Mouse (Mus musculus): ENCODE results near the gene Trim65.

Trim65 gene

GRCm38 (mm10) chr11:116088741-116089394 is 42.1 kb downstream of the Trim65 start:
- no peak for DNase-seq (ENCODE audit: low read depth, low spot score)

DNA sequence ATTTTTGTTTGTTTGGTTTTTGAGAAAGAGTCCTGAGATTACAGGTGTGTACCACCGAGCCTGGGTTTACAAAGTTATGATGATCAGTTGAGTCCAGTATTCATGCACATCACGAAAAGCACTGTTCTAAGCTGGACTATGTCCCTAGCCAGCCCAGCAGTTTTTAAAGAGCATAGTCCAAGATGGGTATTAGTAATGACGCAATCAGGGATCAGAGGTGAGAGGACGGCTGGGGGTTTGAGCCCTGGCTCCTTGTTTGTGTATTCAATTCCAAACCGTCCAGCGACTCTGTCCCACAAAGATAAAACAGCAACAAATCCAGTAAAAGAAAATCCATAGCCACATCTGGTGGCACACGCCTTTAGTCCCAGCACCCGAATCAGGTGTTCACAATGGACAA is 42.7 kb downstream of the Trim65 start:
- no peak for DNase-seq (ENCODE audit: low read depth, low spot score)

DNA sequence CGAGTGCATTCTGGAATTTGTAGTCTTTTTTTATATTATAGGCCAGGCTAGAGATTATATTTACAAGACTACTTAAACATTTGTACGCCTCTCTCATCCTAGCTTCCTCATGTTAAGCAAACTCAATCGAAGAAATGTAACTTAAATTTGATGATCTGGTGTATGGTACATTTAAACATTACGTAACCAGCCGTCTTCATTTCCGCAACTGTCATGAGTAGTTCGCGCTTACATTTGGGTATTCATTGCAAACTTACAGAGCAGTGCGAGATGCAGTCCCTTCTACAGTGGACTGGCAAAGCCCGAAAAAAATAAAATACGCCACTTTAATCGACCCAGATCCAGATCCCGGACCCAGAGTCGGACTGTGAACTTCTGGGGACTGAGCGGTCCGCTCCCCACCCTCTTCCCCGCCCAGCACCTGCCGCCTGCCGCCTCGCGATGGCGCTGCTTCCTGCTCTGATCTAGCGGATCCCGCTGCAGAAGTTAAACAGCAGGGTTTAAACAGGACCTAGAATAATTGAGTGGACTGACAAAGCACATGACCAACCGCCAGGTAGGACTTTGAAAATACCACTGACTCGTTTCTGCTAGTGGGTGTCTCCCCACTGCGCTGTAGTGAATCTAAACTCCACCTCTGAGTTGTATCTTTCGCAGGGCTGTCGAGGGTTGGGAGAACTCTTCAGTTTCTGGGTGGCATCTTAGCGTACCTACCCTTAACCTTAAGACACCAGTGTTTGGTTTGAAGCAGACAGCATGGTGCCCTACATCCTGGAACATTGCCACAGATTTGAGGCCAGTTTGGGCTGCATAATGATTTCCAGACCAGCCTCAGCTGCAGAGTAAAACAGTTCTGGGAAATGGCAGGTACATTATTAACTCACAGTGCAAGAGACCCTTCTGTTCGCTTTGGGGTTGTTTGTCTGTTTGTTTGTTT is 43.5 kb downstream of the Trim65 start:
- DNase-seq (ENCODE audit: low read depth, low spot score), result peak; percentile 91

GRCm38 (mm10) chr11:116086258-116087193 is 44.4 kb downstream of the Trim65 start, which contains the start of gene Wbp2:
Gene Wbp2, minus strand, starts transcription at chr11:116086995.
- peak; percentile 100 for DNase-seq (ENCODE audit: low read depth, low spot score)

- no peak for DNase-seq (ENCODE audit: low read depth, low spot score)
Observed at GRCm38 (mm10) chr11:116084166-116084565, 46.8 kb downstream of the Trim65 start.

GRCm38 (mm10) chr11:116083096-116083672 is 47.7 kb downstream of the Trim65 start:
- no peak for DNase-seq (ENCODE audit: low read depth, low spot score)

DNA sequence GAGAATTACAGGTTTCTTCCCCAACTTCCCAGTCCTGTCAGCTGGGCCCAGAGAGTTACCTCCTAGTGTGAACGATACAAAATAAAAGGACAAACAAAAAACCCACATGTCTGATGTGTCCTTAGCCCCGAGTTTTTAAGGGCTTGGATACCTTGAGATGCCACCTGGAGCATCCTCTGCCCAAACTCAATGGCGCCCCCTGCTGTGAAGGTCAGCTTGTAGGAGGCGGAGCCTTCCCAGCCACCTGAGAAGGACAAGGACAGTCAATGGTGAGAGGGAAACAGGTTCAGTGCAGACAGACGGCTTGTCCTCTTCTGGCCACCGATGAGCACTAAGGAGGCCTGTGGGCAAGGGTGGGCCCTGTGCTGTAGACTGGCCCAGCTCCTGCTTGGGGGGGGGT is 49.8 kb downstream of the Trim65 start:
- DNase-seq (ENCODE audit: low read depth, low spot score), result peak; percentile 69

DNA sequence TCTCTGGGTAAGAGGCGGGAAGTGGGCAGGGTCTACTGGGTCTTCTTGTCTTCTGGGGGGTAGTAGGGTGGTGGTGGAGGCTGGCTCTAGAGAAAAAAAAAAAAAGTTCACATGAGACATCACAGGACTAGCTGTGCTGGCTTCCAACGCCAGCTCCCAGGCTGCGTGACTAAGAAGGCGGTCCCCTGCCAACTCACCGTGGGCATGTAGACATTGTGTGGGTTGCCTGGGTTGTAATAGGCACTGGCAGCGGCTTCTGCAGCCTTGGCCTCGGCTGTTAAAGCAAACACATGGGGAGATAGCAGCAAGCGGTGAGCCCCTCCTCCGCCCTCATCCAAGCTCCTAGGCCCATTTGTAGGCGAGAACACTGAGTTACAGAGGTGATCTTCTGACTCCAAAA is 51.4 kb downstream of the Trim65 start:
- no peak for DNase-seq (ENCODE audit: low read depth, low spot score)

- no peak for DNase-seq (ENCODE audit: low read depth, low spot score)
Observed at GRCm38 (mm10) chr11:116078676-116079320, 52.1 kb downstream of the Trim65 start.

DNA sequence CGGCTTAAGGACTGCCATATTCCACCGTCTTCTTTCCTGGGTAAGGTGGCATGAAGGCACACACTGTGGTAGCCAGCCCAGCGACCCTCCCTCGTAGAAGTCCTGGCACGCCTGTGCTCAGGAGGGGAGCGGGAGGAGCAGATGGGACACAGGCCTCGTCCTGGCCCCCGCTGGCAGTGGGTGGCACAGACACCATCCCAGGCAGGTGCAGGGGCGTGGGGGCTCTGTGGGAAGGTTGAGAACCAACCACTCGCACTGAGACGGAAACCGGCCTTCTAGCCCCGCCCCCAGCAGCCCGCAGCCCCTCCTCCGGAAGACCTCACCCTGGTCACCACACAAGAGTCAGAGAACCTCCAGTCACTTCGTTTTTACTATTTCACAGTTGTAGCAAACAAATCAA is 52.7 kb downstream of the Trim65 start:
- peak; percentile 60 for DNase-seq (ENCODE audit: low read depth, low spot score)

GRCm38 (mm10) chr11:116077446-116078204 is 53.3 kb downstream of the Trim65 start, which contains the start of gene Unc13d:
Gene Unc13d, minus strand, starts transcription at chr11:116077961.
- peak; percentile 71 for DNase-seq (ENCODE audit: low read depth, low spot score)

- no peak for DNase-seq (ENCODE audit: low read depth, low spot score)
Observed at GRCm38 (mm10) chr11:116076836-116077235, 54.1 kb downstream of the Trim65 start.

- no peak for DNase-seq (ENCODE audit: low read depth, low spot score)
Observed at GRCm38 (mm10) chr11:116076266-116076540, 54.7 kb downstream of the Trim65 start.

DNA sequence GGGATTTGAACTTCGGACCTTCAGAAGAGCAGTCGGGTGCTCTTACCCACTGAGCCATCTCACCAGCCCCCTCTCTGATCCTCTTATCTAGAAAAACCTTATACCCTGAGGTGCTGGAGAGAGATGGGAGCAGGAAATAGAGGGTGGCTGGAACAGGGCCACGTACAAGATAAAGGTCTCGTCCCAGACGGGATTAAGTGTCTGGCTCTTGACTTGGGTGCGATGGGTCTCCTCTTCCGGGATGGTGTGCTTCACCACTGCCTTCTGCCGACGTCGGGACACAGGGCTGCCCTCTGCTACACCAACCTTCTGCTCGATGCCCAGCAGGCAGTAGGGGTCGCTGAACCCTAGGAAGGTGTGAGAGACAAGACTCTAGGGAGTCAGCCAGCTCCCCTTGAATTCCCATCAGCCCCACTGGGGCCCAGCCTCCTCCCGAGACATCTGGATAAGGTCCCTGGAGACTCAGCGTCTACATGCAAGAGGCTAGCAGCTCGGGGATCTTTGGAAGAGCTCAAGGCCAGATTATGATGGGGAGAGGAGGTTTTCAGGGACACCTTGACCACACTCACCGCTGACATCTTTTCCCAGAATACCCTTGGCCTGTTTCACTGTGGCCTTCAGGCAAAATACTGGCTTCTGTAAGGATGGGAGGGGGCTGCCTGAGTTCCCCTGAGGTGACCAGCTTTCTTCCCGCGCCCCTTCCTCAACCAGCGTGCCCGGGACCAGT is 55.2 kb downstream of the Trim65 start:
- DNase-seq (ENCODE audit: low read depth, low spot score), result peak; percentile 44

DNA sequence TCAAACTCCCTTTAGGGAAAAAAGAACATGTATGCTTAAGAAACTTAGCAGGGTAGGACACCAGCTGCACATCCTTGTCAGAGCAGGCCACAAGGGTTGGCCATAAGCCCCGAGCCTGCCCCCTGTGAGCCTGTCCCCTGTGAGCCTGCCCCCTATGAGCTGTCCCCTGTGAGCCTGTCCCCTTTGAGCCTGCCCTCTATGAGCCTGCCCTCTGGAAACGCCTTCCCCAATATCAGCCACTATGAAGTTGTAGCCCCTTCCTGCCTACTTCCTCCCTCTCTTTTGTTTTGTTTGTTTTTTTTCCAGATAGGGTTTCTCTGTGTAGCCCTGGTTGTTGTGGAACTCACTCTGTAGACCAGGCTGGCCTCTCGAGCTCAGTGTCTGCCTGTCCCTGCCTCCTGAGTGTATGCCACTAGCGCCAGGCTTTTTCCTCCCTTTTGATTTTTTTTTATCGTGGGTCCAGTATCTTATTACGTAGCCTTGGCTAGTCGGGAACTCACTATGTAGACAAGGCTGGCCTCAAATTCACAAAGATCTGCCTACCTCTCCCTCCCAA is 56.4 kb downstream of the Trim65 start:
- DNase-seq (ENCODE audit: low read depth, low spot score), result no peak

DNA sequence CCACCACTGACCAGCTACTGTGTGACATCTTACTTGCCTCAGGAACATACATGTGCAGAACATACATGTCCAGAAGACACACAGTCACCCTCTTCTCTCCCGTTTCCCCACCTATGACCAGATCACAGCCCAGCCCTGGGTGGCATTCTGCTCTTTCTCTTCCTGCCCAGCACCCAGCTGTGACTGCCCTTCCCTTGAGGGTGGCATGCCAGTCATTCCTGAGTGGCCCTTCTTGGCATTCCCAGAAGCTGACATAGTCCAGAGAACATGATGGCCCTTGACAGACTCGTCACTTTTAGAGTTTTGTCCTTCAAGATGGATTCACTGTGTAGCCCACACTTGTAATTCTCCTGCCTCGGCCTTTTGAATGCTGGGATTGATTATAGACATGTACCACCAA is 58.3 kb downstream of the Trim65 start:
- no peak for DNase-seq (ENCODE audit: low read depth, low spot score)

Measured in ES-CJ7 (cell line).